Mouse (Mus musculus) small intestine, adult 2 months (tissue): ENCODE data around the gene 6030408B16Rik. TPM values are rescaled to one million over a fixed set of nuclear protein-coding genes. Genes with fewer than 3 reads are reported as not detected.

Experiments
- H3K27ac ChIP-seq: fragments of 200-500 bp; 2 replicates; pipeline ENCODE4 v1.5.1; 2012; ENCODE audit warnings: low read depth, low read length, control low read depth, inconsistent platforms; ENCODE audit not compliant: insufficient read depth
- H3K27me3 ChIP-seq: fragments of 200-500 bp; 2 replicates; pipeline ENCODE4 v1.6.1; 2012; ENCODE audit warnings: mild to moderate bottlenecking, moderate library complexity, low read length, inconsistent platforms; ENCODE audit not compliant: control insufficient read depth, insufficient read depth
- H3K36me3 ChIP-seq: fragments of 200-500 bp; 2 replicates; pipeline ENCODE4 v1.6.1; 2012; ENCODE audit warnings: mild to moderate bottlenecking, low read length, control low read depth, inconsistent platforms; ENCODE audit not compliant: control insufficient read depth, insufficient read depth
- H3K4me1 ChIP-seq: fragments of 200-500 bp; 2 replicates; pipeline ENCODE4 v1.6.1; 2012; ENCODE audit warnings: low read length, inconsistent platforms, mixed read lengths; ENCODE audit not compliant: control insufficient read depth, insufficient read depth, insufficient read length
- H3K4me3 ChIP-seq: fragments of 200-500 bp; 2 replicates; pipeline ENCODE4 v1.5.1; 2012; ENCODE audit warnings: low read depth, mild to moderate bottlenecking, control low read depth, inconsistent platforms, low read length, moderate library complexity
- CTCF ChIP-seq: fragments of 200-500 bp; IDR thresholded peaks from 2 replicates; pipeline ENCODE4 v1.5.1; 2012; ENCODE audit warnings: low read depth, mild to moderate bottlenecking, control low read depth, inconsistent platforms, low read length, moderate library complexity, mixed read lengths; ENCODE audit not compliant: insufficient replicate concordance, insufficient read length; ENCODE audit errors: extremely low read depth
- POLR2A ChIP-seq: fragments of 200-500 bp; IDR thresholded peaks from 2 replicates; pipeline ENCODE4 v1.6.1; 2012; ENCODE audit warnings: low read depth, mild to moderate bottlenecking, control low read depth, inconsistent platforms, low read length, moderate library complexity
- WGBS: fragments of 180-500 bp; shearing (Covaris S2); methylation state at CpG from one replicate; pipeline ENCODE4 v1.1.7; 2018; 5-methylcytosine and 5-hydroxymethylcytosine counted together
- polyA plus RNA-seq: library from polyadenylated mRNA; depleted of rRNA; stranded (reverse); fragments of >200 nt; gene quantifications from 2 replicates; pipeline ENCODE4 v1.2.3, GENCODE M21; 2012

6030408B16Rik gene
- polyA plus RNA-seq, 1 experiment, result 0.14 TPM

DNA sequence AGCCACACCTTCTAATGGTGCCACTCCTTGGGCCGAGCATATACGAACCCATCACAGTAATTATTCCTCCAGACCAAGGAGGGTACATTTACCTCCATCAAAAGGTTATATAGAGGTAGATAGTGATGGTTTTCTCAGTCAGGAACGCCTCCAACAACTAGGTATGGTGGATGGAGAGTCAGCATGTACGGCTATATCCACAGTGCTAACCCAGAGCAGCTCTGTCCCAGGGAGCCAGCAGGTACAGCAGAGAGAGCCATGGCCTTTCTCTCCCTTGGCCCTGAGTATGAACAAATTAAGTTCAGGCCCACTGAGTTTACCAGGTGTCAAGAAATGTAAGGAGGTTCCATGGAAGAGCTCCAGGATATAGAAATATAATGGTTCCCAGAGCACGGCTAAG, 41.1 kb upstream of the 6030408B16Rik start:
- H3K27me3 ChIP-seq, result peaks cover 9% of the 10 kb centered on the region
- H3K36me3 ChIP-seq, result no peaks in the 10 kb centered on the region
- peaks cover 9% of the 10 kb centered on the region for H3K4me1 ChIP-seq
- H3K27ac ChIP-seq, result no peak overlapping the region
- WGBS, result 88% methylated on average over 5 of the region's 5 CpGs
- TF ChIP-seq CTCF (no peak), POLR2A (no peak)
- H3K4me3 ChIP-seq, result no peak overlapping the region

DNA sequence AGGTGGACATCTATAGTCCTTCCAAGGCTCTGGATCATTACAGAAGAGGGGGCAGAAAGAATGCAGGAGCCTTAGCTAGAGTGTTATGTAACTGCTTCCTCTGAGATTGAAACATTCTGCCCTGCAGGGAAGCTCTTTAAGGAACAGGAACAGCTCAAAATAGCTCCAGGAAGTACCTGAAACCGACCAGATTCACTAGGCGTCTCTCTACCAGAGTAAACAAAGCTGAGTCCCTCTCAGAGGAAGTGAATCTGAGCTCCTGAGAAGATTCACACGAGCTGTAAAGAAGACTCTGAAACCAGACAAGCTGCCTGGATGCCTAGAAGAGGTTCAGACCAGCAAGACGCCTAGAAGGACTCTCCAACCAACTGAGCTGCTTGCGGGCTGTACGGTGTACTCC, 40.4 kb upstream of the 6030408B16Rik start:
- H3K27ac ChIP-seq, result no peak overlapping the region
- TF ChIP-seq CTCF (no peak), POLR2A (no peak)
- WGBS, result 75% methylated on average over 6 of the region's 6 CpGs
- no peak overlapping the region for H3K4me3 ChIP-seq
- peaks cover 9% of the 10 kb centered on the region for H3K27me3 ChIP-seq
- H3K36me3 ChIP-seq, result no peaks in the 10 kb centered on the region
- H3K4me1 ChIP-seq, result peaks cover 6% of the 10 kb centered on the region

DNA sequence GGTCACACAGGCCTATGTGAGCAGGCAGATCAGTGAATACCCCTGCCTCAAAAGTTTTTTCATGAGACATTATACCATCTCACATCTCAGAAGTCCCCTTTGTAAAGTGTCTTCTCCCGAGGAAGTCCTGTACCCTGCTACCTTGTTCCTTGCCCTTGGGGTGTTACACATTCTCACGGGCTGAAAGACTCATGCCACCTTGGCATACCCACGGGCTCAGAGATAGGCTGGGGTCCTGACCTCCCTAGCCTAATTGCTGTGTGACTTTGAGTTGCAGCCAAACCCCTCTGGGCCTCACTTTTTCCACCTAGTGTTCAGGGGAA, 39.5 kb upstream of the 6030408B16Rik start:
- no peak for TF ChIP-seq POLR2A
- TF ChIP-seq CTCF, result no peak
- peak overlapping the region; percentile 57 for H3K4me3 ChIP-seq
- H3K4me1 ChIP-seq, result peaks cover 6% of the 10 kb centered on the region
- 19% methylated on average over 3 of the region's 3 CpGs for WGBS
- no peaks in the 10 kb centered on the region for H3K36me3 ChIP-seq
- H3K27me3 ChIP-seq, result peaks cover 9% of the 10 kb centered on the region
- 0 out of 2 replicates have a peak overlapping the region, but pooled peaks have one; percentile 31 for H3K27ac ChIP-seq

DNA sequence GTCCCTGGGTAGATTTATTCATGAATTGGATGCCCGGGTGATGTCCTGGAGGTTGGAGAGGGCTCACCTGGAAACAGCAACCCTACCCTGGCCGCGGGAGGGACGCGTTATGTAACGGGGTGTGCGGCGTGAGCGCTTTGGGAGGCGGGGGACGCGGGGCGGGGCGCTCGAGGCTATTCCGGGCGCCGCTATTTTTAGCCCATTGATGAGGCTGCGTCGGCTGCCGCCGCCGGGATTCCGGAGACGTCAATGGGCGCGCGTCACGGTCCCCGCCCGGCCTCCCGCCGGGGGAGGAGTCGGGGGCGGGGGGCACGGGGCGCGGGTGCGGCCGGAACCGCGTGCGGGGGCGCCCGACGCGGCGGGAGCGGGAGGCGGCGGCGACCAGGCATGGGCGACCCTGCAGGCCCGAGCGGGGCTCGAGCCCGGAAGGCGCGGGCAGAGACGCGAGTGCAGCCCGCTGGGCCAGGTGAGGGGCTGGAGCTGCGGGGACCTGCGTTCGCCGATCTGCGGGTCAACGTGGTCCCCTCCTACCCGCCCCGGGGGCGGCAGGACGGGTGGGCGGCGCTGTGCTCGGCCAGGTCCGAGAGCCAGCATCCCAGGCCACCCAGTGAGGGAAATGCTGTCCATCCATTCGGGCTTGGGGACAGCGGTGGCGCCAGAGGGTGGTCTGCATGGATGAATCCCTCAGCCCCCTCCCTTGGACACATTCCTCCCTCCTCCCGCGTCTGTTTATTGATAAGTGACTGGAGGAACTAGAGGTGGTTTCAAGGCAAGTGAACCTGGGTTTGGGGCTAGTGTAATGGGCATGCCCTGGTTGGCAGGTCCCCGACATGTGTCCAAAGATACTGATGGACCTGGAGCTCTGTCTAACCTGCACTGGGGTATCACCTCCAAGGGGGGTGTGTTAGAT, 38.9 kb upstream of the 6030408B16Rik start, which contains the start of gene Nr4a1:
Gene Nr4a1, plus strand, starts transcription at position 384 of the 910 bp plus-strand sequence.
- WGBS, result 3% methylated on average over 79 of the region's 82 CpGs
- peaks cover 6% of the 10 kb centered on the region for H3K4me1 ChIP-seq

DNA sequence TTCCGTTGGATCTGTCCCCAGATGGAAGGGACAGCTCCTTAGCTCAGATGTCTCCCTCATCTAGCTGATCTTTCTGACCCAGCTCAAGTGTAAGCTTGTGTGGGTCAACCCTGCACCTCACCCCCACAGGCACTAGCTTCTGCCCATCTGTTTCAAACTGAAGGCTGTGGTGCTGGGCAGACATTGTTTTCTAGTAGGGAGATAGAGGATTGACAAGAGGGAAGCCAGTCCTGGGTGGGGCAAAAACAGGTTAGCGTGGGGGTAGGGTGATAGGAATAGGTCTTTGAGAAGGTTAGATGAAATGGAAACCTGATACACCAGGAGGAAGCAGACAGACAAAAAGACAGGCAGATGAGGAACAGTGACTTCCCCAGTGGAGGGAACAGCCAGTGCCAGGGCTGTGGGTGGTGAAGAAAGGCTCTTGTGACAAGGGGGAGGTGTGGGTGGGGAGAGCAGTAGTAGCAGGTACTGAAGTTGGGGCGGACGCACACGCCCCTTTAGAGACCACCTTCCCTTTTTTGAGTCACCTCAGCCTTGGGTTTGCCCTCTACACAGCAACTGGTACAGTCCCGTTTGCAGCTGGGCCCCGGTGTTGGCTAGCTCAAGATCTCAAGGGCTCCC, 37.1 kb upstream of the 6030408B16Rik start:
- TF ChIP-seq POLR2A (no peak), CTCF (no peak)
- WGBS, result 74% methylated on average over 7 of the region's 7 CpGs
- H3K4me3 ChIP-seq, result no peak overlapping the region
- H3K36me3 ChIP-seq, result no peaks in the 10 kb centered on the region
- H3K27me3 ChIP-seq, result peaks cover 9% of the 10 kb centered on the region
- no peak overlapping the region for H3K27ac ChIP-seq
- H3K4me1 ChIP-seq, result peaks cover 6% of the 10 kb centered on the region

More for the DNA sequence above, 38.9 kb upstream of the 6030408B16Rik start, which contains the start of gene Nr4a1:
- Histone ChIP-seq H3K4me3 (peak within 1 kb of the TSS; percentile 57), H3K27ac (0 out of 2 replicates have a peak within 1 kb of the TSS, but pooled peaks have one; percentile 31), H3K36me3 (no peaks in the 10 kb centered on the region), H3K27me3 (peaks cover 9% of the 10 kb centered on the region)
- TF ChIP-seq CTCF, result no peak
- TF ChIP-seq POLR2A, result no peak

DNA sequence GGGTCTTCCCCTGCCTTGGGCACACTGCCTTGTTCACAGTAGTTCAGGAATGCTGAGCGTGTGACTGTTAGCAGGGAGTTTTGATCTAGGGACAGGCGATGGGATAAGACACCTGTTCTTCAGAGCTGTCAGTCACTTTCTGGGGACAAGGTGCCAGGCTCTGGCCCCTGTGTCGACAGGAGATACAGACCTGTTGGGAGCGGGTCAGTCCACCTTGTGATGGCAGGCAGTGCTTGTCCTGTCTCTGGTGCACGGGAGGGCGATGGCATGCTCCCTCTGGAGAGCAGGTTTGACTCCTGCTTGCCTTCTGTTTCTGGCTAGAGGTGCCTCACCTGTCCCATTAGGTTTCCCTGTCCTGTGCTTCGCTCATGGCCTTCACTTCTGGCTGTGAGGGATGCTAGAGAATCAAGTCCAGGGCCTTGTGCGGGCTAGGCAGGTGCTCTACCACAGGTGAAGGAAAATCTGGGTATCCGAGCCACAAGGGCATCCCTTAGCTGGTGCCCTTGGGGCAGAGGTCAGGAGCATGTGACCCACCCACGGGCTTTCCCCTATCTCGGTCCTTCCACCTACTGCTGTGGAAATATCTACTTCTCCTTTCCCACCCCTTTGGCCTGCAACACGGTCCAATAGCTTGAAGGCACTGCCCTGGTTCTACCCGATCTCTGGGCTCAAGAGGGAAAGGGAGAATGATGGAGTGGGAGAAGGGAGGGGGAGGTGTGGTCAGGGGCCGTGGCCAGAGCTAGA, 36.4 kb upstream of the 6030408B16Rik start:
- H3K27ac ChIP-seq, result no peak overlapping the region
- TF ChIP-seq POLR2A (no peak), CTCF (no peak)
- no peak overlapping the region for H3K4me3 ChIP-seq
- H3K36me3 ChIP-seq, result no peaks in the 10 kb centered on the region
- WGBS, result 72% methylated on average over 14 of the region's 14 CpGs
- peaks cover 9% of the 10 kb centered on the region for H3K27me3 ChIP-seq
- peaks cover 6% of the 10 kb centered on the region for H3K4me1 ChIP-seq
